Mouse (Mus musculus): ENCODE results near the gene 4921509C19Rik. TPM values are rescaled to one million over a fixed set of nuclear protein-coding genes. Genes with fewer than 3 reads are reported as not detected.
"Not testable (repeated sequence)": the region's sequence is repeated elsewhere in the genome, so short reads cannot be mapped to it uniquely, and the experiment has no call there.

4921509C19Rik gene
- total RNA-seq (2021), result not detected
- long read RNA-seq, experiment 1, result 0 reads
- long read RNA-seq, experiment 2, result 0 reads

GRCm38 (mm10) chr2:151476053-151476452 lies at the start of gene 4921509C19Rik:
TSS of gene 4921509C19Rik (minus strand) at chr2:151476153.
- not testable (repeated sequence) for DNase-seq

- DNase-seq, result no peak
These were observed 49.6 kb upstream of the 4921509C19Rik start for GRCm38 (mm10) chr2:151525520-151525919.

GRCm38 (mm10) chr2:151524324-151525041 lies 48.5 kb upstream of the 4921509C19Rik start:
- DNase-seq, result no peak

- no peak for DNase-seq
These were observed 43.0 kb upstream of the 4921509C19Rik start for GRCm38 (mm10) chr2:151519000-151519399.

- DNase-seq, result no peak
These were observed 37.8 kb upstream of the 4921509C19Rik start for GRCm38 (mm10) chr2:151513525-151514285.

GRCm38 (mm10) chr2:151512199-151512598 lies 36.2 kb upstream of the 4921509C19Rik start:
- DNase-seq, result peak; percentile 35

GRCm38 (mm10) chr2:151504226-151504625 lies 28.3 kb upstream of the 4921509C19Rik start:
- DNase-seq, result no peak

- DNase-seq, result no peak
These were observed 24.6 kb upstream of the 4921509C19Rik start for GRCm38 (mm10) chr2:151500442-151501007.

GRCm38 (mm10) chr2:151498358-151498757 lies 22.4 kb upstream of the 4921509C19Rik start:
- no peak for DNase-seq

- peak; percentile 97 for DNase-seq
These were observed 18.3 kb upstream of the 4921509C19Rik start, which contains the start of gene Nsfl1c for GRCm38 (mm10) chr2:151494035-151494803. TSS of gene Nsfl1c (plus strand) at chr2:151494182.

GRCm38 (mm10) chr2:151486496-151486895 lies 10.5 kb upstream of the 4921509C19Rik start:
- no peak for DNase-seq

GRCm38 (mm10) chr2:151434971-151435370 lies 41.0 kb downstream of the 4921509C19Rik start:
- not testable (repeated sequence) for DNase-seq

- not testable (repeated sequence) for DNase-seq
These were observed 41.8 kb downstream of the 4921509C19Rik start for GRCm38 (mm10) chr2:151434203-151434602.

Other genes with a start within 250 kb of the 4921509C19Rik start
- gene Nsfl1c, start 18.0 kb upstream of the 4921509C19Rik start, total RNA-seq (2021), result 100 to 1,000 TPM; 103 to 119 TPM
- 100 to 1,000 TPM; 238 to 248 TPM for gene Fkbp1a, start 66.3 kb upstream of the 4921509C19Rik start, total RNA-seq (2021)
- gene Sdcbp2, start 96.5 kb upstream of the 4921509C19Rik start, total RNA-seq (2021), result 1 to 10 TPM in 1 of 2 experiments, under 1 TPM in 1; 0.66 to 1.5 TPM
- 1 to 10 TPM; 6.4 to 8.2 TPM for gene Snph, start 156.4 kb upstream of the 4921509C19Rik start, total RNA-seq (2021)
- not detected for gene Rad21l, start 192.4 kb upstream of the 4921509C19Rik start, total RNA-seq (2021)
- gene Tmem74b, start 225.9 kb upstream of the 4921509C19Rik start, total RNA-seq (2021), result under 1 TPM; 0.61 to 0.99 TPM